Mouse (Mus musculus): ENCODE data around the gene Ppargc1a. TPM values are rescaled to one million over a fixed set of nuclear protein-coding genes. Genes with fewer than 3 reads are reported as not detected.

The Ppargc1a gene
- total RNA-seq, 2 experiments from 2014 or later, result 54.8 to 55.6 TPM

DNA sequence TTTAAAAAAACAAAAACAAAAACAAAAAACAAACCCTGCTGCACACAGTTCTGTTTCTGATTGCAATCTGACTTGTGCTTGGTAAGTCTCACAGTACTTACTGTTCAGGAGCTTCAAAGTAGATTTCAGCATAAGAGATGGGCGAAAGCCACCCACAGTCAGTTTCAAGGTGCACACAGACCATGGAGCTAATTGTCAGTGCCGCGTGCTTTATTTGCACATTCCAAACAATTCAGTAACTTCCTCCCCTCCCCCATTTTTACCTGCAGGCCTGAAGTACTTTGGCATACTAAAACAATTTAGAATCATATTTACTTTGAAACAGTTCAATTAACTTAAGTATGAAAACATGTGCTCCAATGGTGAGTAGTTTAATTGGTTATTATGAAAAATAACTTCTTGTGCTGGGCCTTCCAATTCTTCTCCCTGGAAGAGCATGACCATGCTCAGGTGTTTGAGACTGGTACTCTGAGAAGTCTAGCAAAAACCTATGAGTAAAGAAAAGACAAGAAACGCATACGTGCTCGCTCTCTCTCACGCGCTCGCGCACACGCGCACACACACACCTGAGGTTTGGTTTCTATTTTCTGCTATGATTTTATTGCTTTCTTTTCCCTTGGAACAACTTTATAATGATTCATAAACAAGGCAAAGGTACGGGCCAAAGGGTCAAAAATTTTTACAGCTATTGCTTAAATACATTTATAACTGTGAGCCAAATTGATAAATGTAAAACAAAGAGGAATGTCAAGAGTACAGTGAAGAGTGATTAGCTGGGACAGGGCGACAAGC lies 121.0 kb downstream of the Ppargc1a start:
- intact Hi-C loops (cut with DNase I), result no loop called here

DNA sequence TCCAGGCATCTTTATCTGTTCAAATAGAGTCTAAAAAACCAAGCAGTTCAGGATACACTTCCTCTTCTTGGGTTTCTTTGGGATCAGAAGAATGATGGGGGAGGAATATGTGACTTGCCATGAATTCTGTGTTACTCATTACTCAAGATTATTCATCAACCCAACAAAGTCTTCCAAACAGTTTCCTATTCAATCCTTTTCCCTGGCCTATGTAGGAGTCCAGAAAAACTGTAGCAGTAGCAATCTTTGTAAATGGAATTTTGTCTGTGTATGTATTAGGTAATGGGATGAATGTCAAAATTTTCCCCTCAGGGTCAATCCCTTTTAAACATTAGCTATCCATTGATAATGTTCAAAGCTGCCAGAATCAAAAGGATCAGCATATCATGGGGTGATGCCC lies 121.8 kb downstream of the Ppargc1a start:
- no peak for DNase-seq (ENCODE audit: low spot score in 2 of 2)
- intact Hi-C loops (cut with DNase I), result no loop called here

More for the DNA sequence above, 121.0 kb downstream of the Ppargc1a start:
- no peak for DNase-seq (ENCODE audit: low spot score in 2 of 2)

GRCm38 (mm10) chr5:51439773-51440172 lies 127.8 kb downstream of the Ppargc1a start:
- intact Hi-C loops (cut with DNase I), result no loop called here
- DNase-seq (ENCODE audit: low spot score in 2 of 2), result peak in 1 of 2 experiments; percentile 4

- DNase-seq (ENCODE audit: low spot score in 2 of 2), result no peak
- intact Hi-C loops (cut with DNase I), result no loop called here
Observed at GRCm38 (mm10) chr5:51433905-51434304, 133.6 kb downstream of the Ppargc1a start.

- DNase-seq (ENCODE audit: low spot score in 2 of 2), result no peak
- intact Hi-C loops (cut with DNase I), result no loop called here
Observed at GRCm38 (mm10) chr5:51432532-51432931, 135.0 kb downstream of the Ppargc1a start.

DNA sequence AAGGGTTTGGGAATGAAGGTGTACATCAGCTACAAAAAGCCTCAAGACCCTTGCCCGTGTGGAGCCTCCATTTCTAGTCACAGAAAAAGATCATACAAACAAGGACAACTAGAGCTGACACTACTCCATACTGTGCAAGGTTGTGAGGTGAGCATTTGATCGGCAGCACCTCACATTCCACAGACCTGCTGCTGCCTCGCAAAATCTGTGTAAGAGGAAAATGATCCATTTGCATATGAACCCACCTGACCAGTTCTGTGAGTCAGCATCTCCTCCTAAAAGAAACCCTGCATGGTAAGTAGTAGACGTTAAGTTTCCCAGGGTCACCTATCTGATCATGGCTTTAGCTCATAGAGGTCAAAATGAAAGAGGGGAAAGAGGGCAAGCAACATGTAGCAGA lies 135.5 kb downstream of the Ppargc1a start:
- DNase-seq (ENCODE audit: low spot score in 2 of 2), result no peak
- intact Hi-C loops (cut with DNase I), result no loop called here

DNA sequence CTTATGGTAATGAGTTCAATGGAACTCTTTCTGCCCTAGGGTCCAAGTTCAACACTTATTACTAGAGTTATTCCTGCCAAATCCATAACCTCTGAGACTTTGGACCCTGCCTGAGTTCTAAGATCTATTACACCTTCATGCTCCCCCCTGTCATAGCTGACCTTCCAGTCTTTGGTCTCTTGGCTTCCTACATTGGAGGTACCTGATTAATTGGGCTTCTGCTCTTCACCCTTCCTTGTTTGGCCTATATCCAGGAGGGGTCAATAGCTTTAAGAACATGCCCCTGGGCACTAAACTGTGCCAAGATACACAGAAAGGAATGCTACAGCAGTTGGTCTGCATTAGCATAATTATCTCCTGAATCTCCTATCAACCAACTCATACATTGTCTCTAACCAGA lies 141.1 kb downstream of the Ppargc1a start:
- intact Hi-C loops (cut with DNase I), result no loop called here
- no peak for DNase-seq (ENCODE audit: low spot score in 2 of 2)

- no peak for DNase-seq (ENCODE audit: low spot score in 2 of 2)
- intact Hi-C loops (cut with DNase I), result no loop called here
Observed at GRCm38 (mm10) chr5:51416377-51416776, 151.1 kb downstream of the Ppargc1a start.

GRCm38 (mm10) chr5:51415456-51415855 lies 152.1 kb downstream of the Ppargc1a start:
- DNase-seq (ENCODE audit: low spot score in 2 of 2), result no peak
- intact Hi-C loops (cut with DNase I), result no loop called here

GRCm38 (mm10) chr5:51412303-51413117 lies 155.0 kb downstream of the Ppargc1a start:
- no peak for DNase-seq (ENCODE audit: low spot score in 2 of 2)
- intact Hi-C loops (cut with DNase I), result no loop called here

GRCm38 (mm10) chr5:51410006-51410405 lies 157.5 kb downstream of the Ppargc1a start:
- intact Hi-C loops (cut with DNase I), result no loop called here
- no peak for DNase-seq (ENCODE audit: low spot score in 2 of 2)

DNA sequence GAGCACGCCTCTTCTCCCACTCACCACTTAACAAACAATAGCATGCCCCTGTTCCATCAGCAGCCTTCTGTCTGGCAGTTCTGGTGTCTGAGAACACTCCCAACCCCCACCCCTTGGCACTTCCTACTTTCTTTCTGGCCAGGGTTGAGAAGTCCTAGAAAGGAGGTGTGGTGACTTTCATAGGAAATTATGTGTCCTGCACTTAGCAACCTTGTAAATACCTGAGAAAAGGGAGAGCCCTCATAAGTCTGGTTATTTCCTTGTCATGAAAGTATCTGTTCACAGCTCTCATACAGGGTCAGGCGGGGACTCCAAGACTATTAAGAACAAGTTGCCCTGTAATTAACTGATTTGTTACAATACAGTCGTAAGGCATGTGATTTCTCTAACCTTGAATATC lies 161.1 kb downstream of the Ppargc1a start:
- DNase-seq (ENCODE audit: low spot score in 2 of 2), result no peak

More for the DNA sequence above, 161.1 kb downstream of the Ppargc1a start:
- intact Hi-C loops (cut with DNase I), result no loop called here

Data from left cerebral cortex, postnatal 36 days (tissue).